Mouse (Mus musculus): ENCODE data around the gene Dapk1.

- TF ChIP-seq CTCF (IDR thresholded peaks at IDR 0.05; ENCODE audit: control insufficient read depth, insufficient read depth, low read length) (no peak), POLR2A (IDR thresholded peaks at IDR 0.05; ENCODE audit: borderline replicate concordance, control insufficient read depth, low read depth, low read length) (no peak)
Observed at GRCm38 (mm10) chr13:60569549-60569941, 32.2 kb upstream of the Dapk1 start.
